Mouse (Mus musculus) intestine, embryonic 14.5 days (tissue): ENCODE data around the gene Tchh. TPM values are rescaled to one million over a fixed set of nuclear protein-coding genes. Genes with fewer than 3 reads are reported as not detected.

Source experiments
- ATAC-seq: fragments of 200-750 bp; cut with Nextera tagmentation; replicated peaks from 2 replicates; pipeline ENCODE4 v1.8.0; 2017; ENCODE audit warnings: low read depth, moderate number of reproducible peaks, moderate TSS enrichment, moderate library complexity; ENCODE audit not compliant: low FRiP score, low TSS enrichment
- DNase-seq: peaks from one replicate; pipeline ENCODE4 v3.0.0-alpha.2; 2018; ENCODE audit warnings: low spot score
- H3K27ac ChIP-seq: fragments of 300-500 bp; sonication (generic); 2 replicates; pipeline ENCODE4 v1.5.1; 2014; ENCODE audit warnings: low read depth, mild to moderate bottlenecking, control low read depth
- H3K27me3 ChIP-seq: fragments of 300-500 bp; sonication (generic); replicated peaks from 2 replicates; pipeline ENCODE4 v1.6.1; 2014; ENCODE audit warnings: low read length, control low read depth; ENCODE audit not compliant: control insufficient read depth, insufficient read depth
- H3K36me3 ChIP-seq: fragments of 300-500 bp; sonication (generic); 2 replicates; pipeline ENCODE4 v1.6.1; 2014; ENCODE audit warnings: low read length, control low read depth; ENCODE audit not compliant: control insufficient read depth, insufficient read depth
- H3K4me1 ChIP-seq: fragments of 300-500 bp; sonication (generic); replicated peaks from 2 replicates; pipeline ENCODE4 v1.6.1; 2014; ENCODE audit warnings: low read length, control low read depth, mixed read lengths; ENCODE audit not compliant: control insufficient read depth, insufficient read depth
- H3K4me2 ChIP-seq: fragments of 300-500 bp; sonication (generic); 2 replicates; pipeline ENCODE4 v1.6.1; 2014; ENCODE audit warnings: low read length
- H3K4me3 ChIP-seq: fragments of 300-500 bp; sonication (generic); 2 replicates; pipeline ENCODE4 v1.5.1; 2014; ENCODE audit warnings: low read depth, low read length, control low read depth, mixed read lengths
- H3K9ac ChIP-seq: fragments of 300-500 bp; sonication (generic); 2 replicates; pipeline ENCODE4 v1.6.1; 2014; ENCODE audit warnings: mild to moderate bottlenecking, low read length
- H3K9me3 ChIP-seq: fragments of 300-500 bp; sonication (generic); 2 replicates; pipeline ENCODE4 v1.6.1; 2016; ENCODE audit warnings: low read length, control low read depth; ENCODE audit not compliant: control insufficient read depth
- WGBS: fragments of 180-500 bp; shearing (Covaris S2); extraction: QIAGEN DNeasy Blood & Tissue Kit; methylation state at CpG from one replicate; pipeline ENCODE4 v1.1.7; 2014; 5-methylcytosine and 5-hydroxymethylcytosine counted together
- polyA plus RNA-seq: library from polyadenylated mRNA; unstranded; fragments of >200 nt; fragmentation: Nextera tagmentation; extraction: Ambion mirVana; gene quantifications from 2 replicates; pipeline ENCODE4 v1.2.1, GENCODE M21; 2014

Gene Tchh
- 0.97 and 1.4 TPM in 2 replicates for polyA plus RNA-seq

DNA sequence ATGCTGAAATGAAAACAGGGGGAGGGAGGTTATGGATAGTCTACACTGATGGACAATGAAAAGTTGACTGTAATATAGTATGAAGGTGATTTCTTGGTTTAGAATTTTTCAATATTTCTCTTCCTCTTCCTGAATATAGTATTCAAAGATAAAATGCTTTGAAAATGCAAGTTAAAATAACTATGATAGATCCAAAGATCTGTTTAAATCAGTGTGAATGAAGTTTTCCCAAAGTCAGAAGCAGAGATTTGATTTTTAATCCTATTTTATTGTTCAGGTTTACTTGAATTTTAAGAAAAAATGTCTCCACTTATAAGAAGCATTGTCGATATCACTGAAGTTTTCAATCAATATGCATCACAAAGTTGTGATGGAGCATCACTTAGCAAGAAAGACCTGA lies at the start of gene Tchh:
Gene Tchh (plus strand): TSS at position 301 of the 400 bp plus-strand sequence.
- Histone ChIP-seq H3K9ac (no peak within 1 kb of the TSS), H3K4me1 (peaks cover 9% of the 10 kb centered on the region; the same call in 1 of the 2 replicates), H3K4me2 (peak within 1 kb of the TSS; percentile 94), H3K9me3 (no peaks in the 10 kb centered on the region), H3K27me3 (peaks cover 37% of the 10 kb centered on the region), H3K36me3 (no peaks in the 10 kb centered on the region), H3K27ac (no peak within 1 kb of the TSS), H3K4me3 (peak within 1 kb of the TSS; percentile 44; the same call in 1 of the 2 replicates)
- DNase-seq (no peak), ATAC-seq (no peak)
- WGBS, result 91% methylated on average over 1 of the region's 1 CpGs

GRCm38 (mm10) chr3:93393366-93393765 lies 48.8 kb upstream of the Tchh start, which contains the start of gene Rptn:
Gene Rptn (plus strand): TSS chr3:93393699.
- Histone ChIP-seq H3K36me3 (no peaks in the 10 kb centered on the region), H3K9me3 (no peaks in the 10 kb centered on the region), H3K4me1 (no peaks in the 10 kb centered on the region), H3K9ac (no peak within 1 kb of the TSS), H3K4me3 (no peak within 1 kb of the TSS), H3K27me3 (no peaks in the 10 kb centered on the region), H3K27ac (no peak within 1 kb of the TSS), H3K4me2 (no peak within 1 kb of the TSS)
- ATAC-seq, result no peak
- WGBS, result 61% methylated on average over 2 of the region's 2 CpGs
- DNase-seq, result no peak

GRCm38 (mm10) chr3:93403936-93404335 lies 38.2 kb upstream of the Tchh start:
- no peak overlapping the region for H3K27ac ChIP-seq
- H3K4me3 ChIP-seq, result no peak overlapping the region
- 94% methylated on average over 3 of the region's 3 CpGs for WGBS
- no peaks in the 10 kb centered on the region for H3K36me3 ChIP-seq
- H3K9me3 ChIP-seq, result no peaks in the 10 kb centered on the region
- no peaks in the 10 kb centered on the region for H3K4me1 ChIP-seq
- H3K27me3 ChIP-seq, result no peaks in the 10 kb centered on the region
- ATAC-seq, result no peak
- H3K4me2 ChIP-seq, result no peak overlapping the region
- H3K9ac ChIP-seq, result no peak overlapping the region
- no peak for DNase-seq

- Histone ChIP-seq H3K9me3 (no peaks in the 10 kb centered on the region), H3K4me3 (no peak overlapping the region), H3K27me3 (no peaks in the 10 kb centered on the region), H3K4me1 (no peaks in the 10 kb centered on the region), H3K4me2 (no peak overlapping the region), H3K36me3 (no peaks in the 10 kb centered on the region), H3K9ac (no peak overlapping the region), H3K27ac (no peak overlapping the region)
- ATAC-seq (no peak), DNase-seq (peak; percentile 63)
- WGBS, result 29% methylated on average over 5 of the region's 5 CpGs
These were observed 35.1 kb upstream of the Tchh start for GRCm38 (mm10) chr3:93406992-93407391.

- Histone ChIP-seq H3K4me2 (no peak overlapping the region), H3K4me3 (no peak overlapping the region), H3K9ac (no peak overlapping the region), H3K4me1 (no peaks in the 10 kb centered on the region), H3K36me3 (no peaks in the 10 kb centered on the region), H3K27me3 (no peaks in the 10 kb centered on the region), H3K9me3 (no peaks in the 10 kb centered on the region), H3K27ac (no peak overlapping the region)
- WGBS, result 20% methylated on average over 2 of the region's 2 CpGs
- no peak for ATAC-seq
- no peak for DNase-seq
These were observed 30.2 kb upstream of the Tchh start for GRCm38 (mm10) chr3:93411905-93412304.

- WGBS, result 61% methylated on average over 3 of the region's 3 CpGs
- no peaks in the 10 kb centered on the region for H3K4me1 ChIP-seq
- H3K9ac ChIP-seq, result no peak overlapping the region
- ATAC-seq (no peak), DNase-seq (no peak)
- H3K9me3 ChIP-seq, result no peaks in the 10 kb centered on the region
- H3K27ac ChIP-seq, result no peak overlapping the region
- H3K36me3 ChIP-seq, result no peaks in the 10 kb centered on the region
- H3K4me3 ChIP-seq, result no peak overlapping the region
- H3K4me2 ChIP-seq, result no peak overlapping the region
- no peaks in the 10 kb centered on the region for H3K27me3 ChIP-seq
These were observed 10.5 kb upstream of the Tchh start for GRCm38 (mm10) chr3:93431673-93432072.

DNA sequence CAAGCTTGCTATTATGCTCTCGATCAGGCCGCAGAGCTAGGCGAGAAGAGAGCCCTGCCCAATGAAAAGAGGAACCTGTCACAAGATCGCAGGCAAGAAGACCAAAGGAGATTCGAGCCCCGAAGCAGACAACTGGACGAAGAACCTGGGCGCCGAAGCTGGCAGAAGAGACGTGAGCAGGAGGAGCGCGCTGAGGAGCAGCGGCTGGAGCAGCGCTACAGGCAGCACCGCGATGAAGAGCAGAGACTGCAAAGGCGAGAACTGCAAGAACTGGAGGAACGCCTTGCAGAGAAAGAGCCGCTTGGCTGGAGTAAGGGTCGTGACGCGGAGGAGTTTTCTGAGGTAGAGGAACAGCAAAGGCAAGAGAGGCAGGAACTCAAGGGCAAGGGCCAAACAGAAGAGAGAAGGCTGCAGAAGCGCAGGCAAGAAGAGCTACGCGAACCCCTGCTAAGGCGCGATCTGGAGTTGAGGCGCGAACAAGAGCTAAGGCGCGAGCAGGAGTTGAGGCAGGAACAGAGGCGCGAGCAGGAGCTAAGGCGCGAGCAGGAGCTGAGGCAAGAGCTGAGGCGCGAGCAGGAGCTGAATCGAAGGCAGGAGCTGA lies 1.5 kb downstream of the Tchh start:
- H3K4me3 ChIP-seq, result peak overlapping the region; percentile 44
- peak; percentile 82 for DNase-seq
- no peaks in the 10 kb centered on the region for H3K36me3 ChIP-seq
- H3K4me2 ChIP-seq, result peak overlapping the region; percentile 94
- H3K9me3 ChIP-seq, result no peaks in the 10 kb centered on the region
- WGBS, result under 1% methylated on average over 38 of the region's 38 CpGs
- H3K27me3 ChIP-seq, result peaks cover 44% of the 10 kb centered on the region
- H3K27ac ChIP-seq, result no peak overlapping the region
- H3K4me1 ChIP-seq, result peaks cover 12% of the 10 kb centered on the region; the same call in 1 of the 2 replicates
- H3K9ac ChIP-seq, result peak overlapping the region; percentile 20; the same call in 1 of the 2 replicates
- no peak for ATAC-seq

GRCm38 (mm10) chr3:93444343-93445164 lies 2.4 kb downstream of the Tchh start:
- Histone ChIP-seq H3K27ac (peak overlapping the region; percentile 48), H3K9ac (peak overlapping the region; percentile 20), H3K9me3 (no peaks in the 10 kb centered on the region), H3K4me2 (peak overlapping the region; percentile 94), H3K27me3 (peaks cover 46% of the 10 kb centered on the region), H3K4me3 (peak overlapping the region; percentile 44), H3K36me3 (no peaks in the 10 kb centered on the region), H3K4me1 (peaks cover 12% of the 10 kb centered on the region; the same call in 1 of the 2 replicates)
- peak; percentile 79 for ATAC-seq
- 1% methylated on average over 52 of the region's 56 CpGs for WGBS
- peak; percentile 91 for DNase-seq
